22 mouse cellular contexts compared by ENCODE assay signal in genomic region chr1:156464963-156465362, GRCm38 (mm10). TPM values are rescaled to one million over a fixed set of nuclear protein-coding genes. Genes with fewer than 3 reads are reported as not detected.
"Had no signal": no experiment of that assay in that cellular context is flagged by ENCODE, and none has a peak within 500 bp of the region (broad histone marks: within the 10 kb centered on the region; RNA-seq: fewer than 3 reads in every experiment).

No protein-coding gene starts in this region.

- H3K4me1 ChIP-seq: hindbrain, embryonic 10.5 days; hindbrain, embryonic 12.5 days; limb, embryonic 15.5 days had no signal

- ATAC-seq: hindbrain, embryonic 16.5 days; inflammation-experienced regulatory T-cells, adult 6 months; intestine, embryonic 15.5 days; intestine, postnatal 0 days had no signal

- H3K4me2 ChIP-seq: heart, embryonic 12.5 days; hindbrain, embryonic 12.5 days; hindbrain, embryonic 14.5 days; intestine, embryonic 15.5 days; limb, embryonic 13.5 days; limb, embryonic 15.5 days had no signal

- H3K27me3 ChIP-seq: heart, embryonic 12.5 days; hindbrain, embryonic 12.5 days; intestine, embryonic 15.5 days; limb, embryonic 13.5 days; limb, embryonic 15.5 days had no signal

- H3K27ac ChIP-seq: gastrocnemius, adult 2 months; heart, embryonic 10.5 days; hindbrain, embryonic 10.5 days; hindbrain, embryonic 12.5 days; hindbrain, embryonic 14.5 days; intestine, embryonic 15.5 days; layer of hippocampus, adult 2 months; limb, embryonic 13.5 days; limb, embryonic 15.5 days had no signal

- H3K4me3 ChIP-seq: gastrocnemius, adult 2 months; heart, embryonic 10.5 days; heart, embryonic 12.5 days; hindbrain, embryonic 10.5 days; hindbrain, embryonic 12.5 days; intestine, embryonic 15.5 days; layer of hippocampus, adult 2 months; limb, embryonic 13.5 days; limb, embryonic 15.5 days had no signal

- H3K9ac ChIP-seq: heart, embryonic 12.5 days; hindbrain, embryonic 12.5 days; hindbrain, embryonic 14.5 days; intestine, embryonic 15.5 days; limb, embryonic 13.5 days; limb, embryonic 15.5 days had no signal

- H3K9me3 ChIP-seq: intestine, embryonic 15.5 days; limb, embryonic 15.5 days had no signal

- DNase-seq: gastrocnemius, adult 2 months; gastrocnemius, postnatal 10 days; gastrocnemius, postnatal 25 days; kidney, adult 18-20 months; kidney, adult 8-10 months; kidney, postnatal 4 days; layer of hippocampus, postnatal 36 days; left cerebral cortex, postnatal 4 days had no signal

RNA-seq across cellular contexts. Expression of gene Axdnd1, which starts 44.0 kb away (rescaled TPM):
- total RNA-seq: gastrocnemius, adult 2 months; gastrocnemius, postnatal 25 days; heart, adult 8-10 months; heart, postnatal 25 days had no signal
- polyA plus RNA-seq: intestine, postnatal 0 days had no signal
